Mouse (Mus musculus): Measurements from ENCODE around the gene Kif19a. TPM values are rescaled to one million over a fixed set of nuclear protein-coding genes. Genes with fewer than 3 reads are reported as not detected.

Kif19a gene
- total RNA-seq, 2 experiments from 2014 or later: 15.4 to 18.9 TPM

GRCm38 (mm10) chr11:114803990-114804389 is 38.8 kb downstream of the Kif19a start:
- no peak for DNase-seq (ENCODE audit: low spot score in 2 of 2)

- DNase-seq (ENCODE audit: low spot score in 2 of 2): no peak
Measured at GRCm38 (mm10) chr11:114807025-114807424, 41.8 kb downstream of the Kif19a start.

- no peak for DNase-seq (ENCODE audit: low spot score in 2 of 2)
Measured at GRCm38 (mm10) chr11:114807686-114808427, 42.7 kb downstream of the Kif19a start.

- DNase-seq (ENCODE audit: low spot score in 2 of 2): no peak
Measured at GRCm38 (mm10) chr11:114809371-114809770, 44.2 kb downstream of the Kif19a start.

- no peak for DNase-seq (ENCODE audit: low spot score in 2 of 2)
Measured at GRCm38 (mm10) chr11:114810344-114810743, 45.2 kb downstream of the Kif19a start.

GRCm38 (mm10) chr11:114812731-114813240 is 47.6 kb downstream of the Kif19a start:
- DNase-seq (ENCODE audit: low spot score in 2 of 2): peak; percentile 90 to 94

- no peak for DNase-seq (ENCODE audit: low spot score in 2 of 2)
Measured at GRCm38 (mm10) chr11:114814873-114815592, 49.8 kb downstream of the Kif19a start.

GRCm38 (mm10) chr11:114816934-114817333 is 51.7 kb downstream of the Kif19a start:
- no peak for DNase-seq (ENCODE audit: low spot score in 2 of 2)

- no peak for DNase-seq (ENCODE audit: low spot score in 2 of 2)
Measured at GRCm38 (mm10) chr11:114818185-114818584, 53.0 kb downstream of the Kif19a start.

GRCm38 (mm10) chr11:114819110-114819509 is 53.9 kb downstream of the Kif19a start:
- DNase-seq (ENCODE audit: low spot score in 2 of 2): no peak

DNA sequence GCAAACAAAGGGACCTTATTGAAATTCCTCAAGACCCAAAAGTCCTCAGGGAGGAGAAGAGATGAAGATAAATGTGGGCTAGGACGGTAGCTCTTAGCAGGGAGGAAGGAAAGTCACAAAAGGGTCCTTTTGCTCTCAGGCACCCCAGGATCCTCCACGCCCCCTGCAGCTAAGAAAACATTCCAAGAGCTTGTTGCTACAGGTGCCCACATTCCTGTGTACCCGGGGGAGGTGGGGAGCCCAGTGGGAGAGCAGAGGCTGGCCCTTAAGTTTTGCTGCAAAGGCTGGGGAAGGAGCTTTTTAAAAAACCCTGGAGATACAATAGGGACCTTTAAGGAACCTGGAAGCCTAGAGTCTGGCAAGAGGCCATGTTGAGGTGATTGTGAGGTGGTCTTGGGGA is 55.3 kb downstream of the Kif19a start:
- no peak for DNase-seq (ENCODE audit: low spot score in 2 of 2)

GRCm38 (mm10) chr11:114821325-114821724 is 56.1 kb downstream of the Kif19a start:
- no peak for DNase-seq (ENCODE audit: low spot score in 2 of 2)

DNA sequence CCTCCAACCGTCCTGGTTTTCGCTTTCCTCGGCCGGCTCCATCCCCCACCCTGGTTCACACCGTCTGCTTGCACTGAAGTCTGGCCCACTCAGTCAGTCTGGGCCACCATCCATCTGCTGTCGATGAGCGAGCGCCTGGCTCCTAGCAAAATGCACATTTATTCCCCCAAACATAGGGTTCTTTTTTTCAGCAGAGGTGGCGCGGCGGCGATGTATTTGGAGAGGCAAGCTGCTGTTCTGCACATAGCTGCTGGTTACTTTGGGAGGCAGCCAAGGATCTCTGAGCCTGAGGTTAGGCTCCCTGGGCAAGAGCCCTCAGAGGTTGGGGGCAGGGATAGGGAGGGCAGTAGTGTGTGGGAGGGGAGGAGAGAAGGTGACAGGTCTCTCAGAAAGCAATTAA is 57.5 kb downstream of the Kif19a start:
- DNase-seq (ENCODE audit: low spot score in 2 of 2): peak; percentile 76 to 88

DNA sequence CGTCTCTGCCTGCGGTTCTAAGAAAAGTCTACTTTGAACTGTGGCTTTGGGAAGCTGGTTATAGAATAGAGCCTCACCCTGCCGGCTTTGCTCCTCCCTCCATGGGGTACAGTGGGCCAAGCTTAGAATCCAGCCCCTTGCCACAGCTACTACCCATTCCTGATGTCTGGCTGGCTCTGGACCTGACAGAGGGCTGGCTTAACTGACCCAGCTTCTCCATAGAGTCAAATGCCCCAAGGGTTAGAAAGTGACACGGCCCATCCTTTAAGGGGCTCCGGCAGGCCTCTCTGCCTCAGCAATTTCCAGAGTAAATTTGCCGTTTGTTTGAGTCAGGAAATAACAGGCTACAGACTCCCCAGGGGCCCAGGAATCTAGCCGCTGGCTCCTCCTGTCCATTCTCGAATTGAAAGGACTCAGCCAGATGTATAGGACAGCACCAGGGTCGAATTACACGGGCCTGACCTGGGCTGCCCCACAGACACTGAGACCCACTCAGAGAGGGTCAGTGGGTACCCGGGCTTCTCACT is 58.1 kb downstream of the Kif19a start:
- no peak for DNase-seq (ENCODE audit: low spot score in 2 of 2)

- DNase-seq (ENCODE audit: low spot score in 2 of 2): no peak
Measured at GRCm38 (mm10) chr11:114826686-114827085, 61.5 kb downstream of the Kif19a start.

GRCm38 (mm10) chr11:114829499-114830432 is 64.6 kb downstream of the Kif19a start:
- DNase-seq (ENCODE audit: low spot score in 2 of 2): no peak

GRCm38 (mm10) chr11:114830433-114830773 is 65.2 kb downstream of the Kif19a start:
- no peak for DNase-seq (ENCODE audit: low spot score in 2 of 2)

GRCm38 (mm10) chr11:114833166-114833565 is 68.0 kb downstream of the Kif19a start:
- DNase-seq (ENCODE audit: low spot score in 2 of 2): no peak

All from layer of hippocampus, postnatal 14 days (tissue).